Mouse (Mus musculus): ENCODE results near the gene Fbxo3. TPM values are rescaled to one million over a fixed set of nuclear protein-coding genes. Genes with fewer than 3 reads are reported as not detected.
"Not testable (repeated sequence)": the region's sequence is repeated elsewhere in the genome, so short reads cannot be mapped to it uniquely, and the experiment has no call there.

Fbxo3 gene
- polyA plus RNA-seq, 1 experiment from 2014 or later = 59.2 TPM

DNA sequence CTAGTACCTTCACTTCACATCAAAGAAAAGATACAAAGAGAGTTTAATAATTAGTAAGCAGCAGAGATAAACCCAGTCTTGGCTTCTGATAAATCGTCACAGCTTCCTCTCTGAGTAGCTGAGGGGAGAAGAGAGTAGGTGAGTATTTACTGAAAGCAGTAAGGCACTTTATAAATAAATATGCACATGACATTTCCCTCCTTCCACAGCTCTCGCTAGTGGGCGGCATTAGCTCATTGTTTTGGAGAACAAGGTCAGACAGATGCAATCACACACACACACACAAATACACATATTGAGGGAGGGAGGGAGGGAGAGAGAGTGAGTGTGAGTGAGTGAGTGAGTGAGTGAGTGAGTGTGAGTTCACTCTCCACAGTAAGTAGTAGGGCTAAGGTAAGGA lies 8.8 kb downstream of the Fbxo3 start:
- no peak for DNase-seq (ENCODE audit: low spot score)

DNA sequence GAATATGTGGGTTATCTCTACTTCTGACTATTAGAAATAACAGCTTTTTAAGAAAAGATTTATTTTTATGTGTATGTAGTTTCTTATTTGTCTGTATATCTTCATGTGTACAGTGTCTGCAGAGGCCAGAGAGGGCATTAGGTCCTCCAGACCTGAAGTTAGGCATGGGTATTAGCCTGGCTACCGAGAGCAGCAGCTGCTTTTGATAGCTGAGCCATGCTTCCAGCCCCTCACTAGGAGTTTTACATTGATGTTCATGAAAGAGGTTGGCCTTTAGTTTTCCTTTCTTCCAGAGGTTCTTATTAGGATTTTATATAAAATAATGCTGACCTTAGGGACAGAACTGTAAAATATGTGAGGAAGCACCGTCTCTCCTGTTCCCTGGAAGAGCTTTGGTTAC lies 10.7 kb downstream of the Fbxo3 start:
- no peak for DNase-seq (ENCODE audit: low spot score)

DNA sequence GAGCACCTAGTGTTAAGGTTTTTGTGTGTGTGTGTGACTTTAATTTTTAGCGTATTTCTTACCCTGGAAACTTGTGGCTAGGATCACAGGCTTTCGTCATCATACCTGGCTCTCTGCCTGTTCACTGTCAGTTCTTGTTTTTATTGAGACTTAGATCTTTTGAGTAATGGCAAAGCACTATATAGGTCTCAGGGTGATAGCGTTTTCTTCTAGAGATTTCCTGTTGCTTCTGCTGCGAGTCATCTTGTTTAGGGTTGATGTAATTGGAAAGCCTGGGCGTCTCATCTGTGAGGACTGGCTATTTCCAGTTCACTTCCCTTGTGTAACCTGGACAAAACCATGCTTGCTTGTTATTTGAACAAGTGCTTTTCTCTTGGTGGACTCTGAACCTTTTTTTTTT lies 14.1 kb downstream of the Fbxo3 start:
- no peak for DNase-seq (ENCODE audit: low spot score)

- no peak for DNase-seq (ENCODE audit: low spot score)
Measured at GRCm38 (mm10) chr2:104042766-104043165, 15.2 kb downstream of the Fbxo3 start.

DNA sequence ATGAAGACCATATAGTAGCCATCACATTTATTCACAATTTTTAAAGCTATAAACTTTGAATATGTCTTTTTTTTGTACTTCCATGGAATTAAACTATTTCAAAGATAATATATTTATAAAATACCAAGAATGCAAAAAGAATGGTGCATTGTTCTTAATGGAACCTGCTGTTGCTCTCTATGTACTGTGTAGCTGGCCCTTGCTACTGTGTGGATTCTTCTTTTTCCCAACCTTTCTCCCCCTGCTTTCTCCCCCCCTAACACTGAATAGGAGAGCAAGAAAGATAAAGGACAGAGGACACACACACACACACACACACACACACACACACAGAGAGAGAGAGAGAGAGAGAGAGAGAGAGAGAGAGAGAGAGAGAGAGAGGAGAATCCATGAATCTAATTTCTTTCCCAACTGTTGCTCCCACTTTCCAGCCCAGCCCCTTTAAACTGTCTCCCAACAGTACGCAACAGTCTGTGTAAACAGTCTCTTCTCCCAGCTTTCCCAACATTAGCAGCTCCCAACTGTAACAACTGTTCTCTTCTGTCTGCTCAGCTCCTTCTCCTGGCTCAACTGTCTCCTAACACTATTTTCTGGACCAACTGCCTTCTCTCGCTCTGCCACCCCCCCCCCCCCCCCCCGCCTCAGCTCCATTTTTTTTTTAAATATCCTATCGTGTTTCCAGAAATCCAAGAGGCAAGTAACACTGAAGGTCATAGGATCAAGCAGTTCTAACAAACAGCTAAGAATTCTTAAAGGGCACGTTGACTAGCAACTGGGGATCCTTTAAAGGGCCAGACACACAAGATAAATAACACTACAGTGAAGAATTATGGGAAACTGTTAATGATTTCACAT lies 16.3 kb downstream of the Fbxo3 start:
- no peak for DNase-seq (ENCODE audit: low spot score)

- no peak for DNase-seq (ENCODE audit: low spot score)
Measured at GRCm38 (mm10) chr2:104044479-104045080, 17.1 kb downstream of the Fbxo3 start.

GRCm38 (mm10) chr2:104058381-104058780 lies 30.9 kb downstream of the Fbxo3 start:
- DNase-seq (ENCODE audit: low spot score) = no peak

DNA sequence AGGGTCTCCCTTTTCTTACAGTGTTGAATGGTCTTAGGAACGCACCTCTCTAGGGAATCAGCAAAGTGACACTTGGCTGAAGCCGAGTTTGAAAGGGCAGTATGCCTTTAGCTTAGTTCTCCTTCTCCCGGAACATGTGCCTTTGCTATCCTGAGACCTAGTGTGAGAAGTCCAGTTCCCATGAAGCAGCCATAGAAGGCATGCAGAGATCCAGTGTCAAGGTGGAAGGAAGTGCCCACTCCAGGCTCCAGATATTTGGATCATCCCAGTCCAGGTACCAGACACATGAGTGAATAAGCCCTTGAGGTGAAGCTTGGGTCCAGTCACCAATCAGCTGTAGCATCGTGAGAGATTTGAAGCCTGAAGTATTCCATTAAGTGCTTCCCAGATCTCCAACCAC lies 31.4 kb downstream of the Fbxo3 start:
- no peak for DNase-seq (ENCODE audit: low spot score)

- no peak for DNase-seq (ENCODE audit: low spot score)
Measured at GRCm38 (mm10) chr2:104059786-104060185, 32.3 kb downstream of the Fbxo3 start.

DNA sequence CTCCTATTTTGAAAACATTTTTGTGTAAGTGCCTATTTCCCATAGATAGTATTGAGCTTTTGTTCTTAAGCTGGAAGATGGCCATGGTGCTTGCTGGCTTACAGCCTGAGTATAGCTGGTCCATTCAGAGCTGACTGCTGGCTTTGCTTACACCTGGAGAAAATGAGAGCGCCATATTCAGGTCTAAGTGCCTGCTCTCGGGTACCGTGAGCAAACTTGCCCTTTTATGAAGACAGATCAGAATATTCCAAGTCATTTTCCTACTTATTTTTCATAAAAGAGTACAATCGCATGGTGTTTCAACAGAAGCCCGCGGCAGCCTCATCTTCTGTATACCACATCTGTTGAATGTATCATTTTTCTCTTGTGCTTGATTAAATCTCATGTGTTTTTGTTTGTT lies 33.5 kb downstream of the Fbxo3 start:
- DNase-seq (ENCODE audit: low spot score) = no peak

DNA sequence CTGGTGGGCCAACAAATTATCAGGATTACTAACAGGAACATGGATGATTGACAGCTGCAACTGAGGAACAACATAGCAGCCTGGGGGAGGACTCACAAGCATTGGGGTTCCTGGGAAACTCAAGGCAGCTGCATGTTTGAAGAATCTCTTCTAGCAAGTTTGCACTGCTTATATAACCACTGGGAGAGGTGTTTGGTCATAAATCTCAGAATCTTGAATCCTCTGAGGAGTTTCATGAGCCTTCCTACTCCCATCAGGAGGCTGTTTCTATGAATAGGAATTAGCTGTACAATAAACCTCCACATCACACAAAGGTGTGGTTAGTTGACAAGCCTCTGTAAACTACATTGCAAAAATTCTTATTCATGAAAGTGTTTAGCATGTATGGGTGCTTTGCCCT lies 35.1 kb downstream of the Fbxo3 start:
- no peak for DNase-seq (ENCODE audit: low spot score)

- DNase-seq (ENCODE audit: low spot score) = no peak
Measured at GRCm38 (mm10) chr2:104064152-104064551, 36.6 kb downstream of the Fbxo3 start.

- not testable (repeated sequence) for DNase-seq (ENCODE audit: low spot score)
Measured at GRCm38 (mm10) chr2:104065526-104065925, 38.0 kb downstream of the Fbxo3 start, which contains the start of gene Gm10912. Gene Gm10912, plus strand, starts transcription at chr2:104065826.

DNA sequence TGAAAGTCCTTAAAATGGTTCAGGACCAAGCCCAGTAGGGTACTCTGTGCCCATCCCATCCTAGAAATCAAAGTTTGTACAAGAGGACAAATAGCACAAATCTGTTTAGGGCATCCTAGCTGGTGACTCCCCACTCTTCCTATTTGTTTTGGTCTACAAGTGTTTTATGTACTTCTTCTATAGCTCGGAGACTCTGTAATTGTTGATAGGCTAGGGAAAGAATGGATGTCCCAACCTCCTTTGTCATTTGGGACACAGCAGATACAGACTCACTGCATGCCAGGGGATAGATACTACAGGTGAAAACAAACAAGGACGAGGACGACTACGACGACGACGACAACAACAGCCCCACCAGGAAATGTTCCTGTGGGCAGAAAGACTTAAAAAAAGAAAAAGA lies 40.9 kb downstream of the Fbxo3 start, which contains the start of gene Gm10799:
TSS of gene Gm10799 (minus strand) at position 101 of the 400 bp plus-strand sequence.
- DNase-seq (ENCODE audit: low spot score) = not testable (repeated sequence)

DNA sequence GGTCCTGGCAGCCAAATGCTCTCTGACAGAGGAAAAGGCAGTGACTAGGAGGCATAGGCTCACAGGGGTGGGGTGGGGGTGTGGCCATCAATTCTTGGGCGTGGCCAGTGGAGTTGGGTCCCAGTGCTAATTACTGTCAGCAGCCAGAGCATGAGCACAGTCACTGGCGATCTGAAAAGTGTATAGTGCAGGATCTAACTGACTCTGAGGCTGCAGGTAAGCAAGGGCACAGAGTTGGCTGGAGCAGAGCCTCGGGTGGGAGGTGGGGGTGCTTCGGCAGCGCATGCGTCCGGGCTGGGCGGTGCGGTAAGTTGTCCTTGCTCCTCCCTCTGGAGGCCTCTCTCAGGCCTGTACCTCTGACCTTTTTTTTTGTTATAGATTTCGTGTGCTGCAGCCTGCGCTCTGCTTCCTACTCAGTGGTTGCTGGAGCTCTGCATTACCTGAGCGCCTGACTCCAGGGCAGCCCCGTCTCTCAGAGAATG lies 42.2 kb downstream of the Fbxo3 start, which contains the start of gene Cd59b:
TSS of gene Cd59b (plus strand) at position 146 of the 482 bp plus-strand sequence.
- DNase-seq (ENCODE audit: low spot score) = peak; percentile 40

DNA sequence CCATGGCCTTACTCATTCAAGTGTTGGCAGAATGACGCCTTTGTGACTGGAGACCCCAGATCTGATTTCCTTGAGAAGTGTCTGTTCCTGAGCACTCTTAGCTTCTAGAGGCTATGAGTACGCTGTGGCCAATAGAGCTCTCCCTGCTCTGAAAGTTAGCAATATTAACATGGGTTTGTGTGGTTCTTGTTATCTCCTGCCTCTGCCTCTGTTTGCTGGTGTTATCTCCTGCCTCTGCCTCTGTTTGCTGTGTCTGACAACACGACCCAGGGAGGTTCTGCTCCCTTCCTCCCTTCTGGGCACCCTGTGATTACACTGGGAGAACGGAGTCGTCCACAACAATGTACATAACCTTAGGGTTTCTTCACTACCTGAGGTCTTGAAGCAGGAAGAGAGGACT lies 50.8 kb downstream of the Fbxo3 start:
- DNase-seq (ENCODE audit: low spot score) = not testable (repeated sequence)

DNA sequence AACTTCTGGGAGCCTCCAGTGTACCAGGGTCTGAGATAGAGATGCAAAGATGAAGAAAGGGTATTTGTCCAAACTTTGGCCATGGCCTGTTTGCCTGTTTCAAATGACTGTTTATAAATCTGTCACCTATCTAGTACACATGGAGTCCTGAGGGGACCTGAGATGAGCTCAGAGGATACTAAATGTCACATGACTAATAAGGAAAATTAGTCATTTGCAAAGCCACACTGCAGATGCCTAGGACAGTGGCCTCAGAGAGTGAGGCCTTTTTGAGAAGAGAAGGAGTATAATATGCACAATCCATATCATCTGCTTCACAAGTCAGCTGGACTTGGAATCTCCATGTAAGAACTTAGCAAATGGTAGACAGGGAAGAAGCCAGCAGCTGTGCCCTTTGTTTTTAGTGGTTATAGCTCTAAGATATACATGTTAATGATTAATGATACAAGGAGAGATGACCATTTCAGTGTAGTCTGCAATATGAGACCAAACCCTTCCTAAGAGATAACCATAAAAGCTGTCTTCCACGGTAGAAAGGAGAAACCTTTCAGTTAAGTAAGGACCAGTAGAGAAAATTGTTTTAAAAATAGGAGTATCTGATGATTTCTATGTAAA lies 54.0 kb downstream of the Fbxo3 start:
- not testable (repeated sequence) for DNase-seq (ENCODE audit: low spot score)

DNA sequence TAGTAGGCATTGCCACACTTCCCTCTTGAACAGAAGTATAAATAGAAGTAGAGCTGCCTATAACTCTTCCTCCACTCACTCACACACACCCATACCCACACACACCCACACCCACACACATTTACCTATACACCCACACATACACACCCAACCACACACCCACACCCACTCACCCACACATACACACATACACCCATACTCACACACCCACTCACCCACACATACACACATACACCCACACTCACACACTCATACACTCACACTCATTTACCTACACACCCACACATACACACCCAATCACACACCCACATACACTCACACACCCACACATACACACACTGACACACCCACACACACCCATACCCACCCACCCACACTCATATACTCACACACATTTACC lies 55.0 kb downstream of the Fbxo3 start:
- no peak for DNase-seq (ENCODE audit: low spot score)

DNA sequence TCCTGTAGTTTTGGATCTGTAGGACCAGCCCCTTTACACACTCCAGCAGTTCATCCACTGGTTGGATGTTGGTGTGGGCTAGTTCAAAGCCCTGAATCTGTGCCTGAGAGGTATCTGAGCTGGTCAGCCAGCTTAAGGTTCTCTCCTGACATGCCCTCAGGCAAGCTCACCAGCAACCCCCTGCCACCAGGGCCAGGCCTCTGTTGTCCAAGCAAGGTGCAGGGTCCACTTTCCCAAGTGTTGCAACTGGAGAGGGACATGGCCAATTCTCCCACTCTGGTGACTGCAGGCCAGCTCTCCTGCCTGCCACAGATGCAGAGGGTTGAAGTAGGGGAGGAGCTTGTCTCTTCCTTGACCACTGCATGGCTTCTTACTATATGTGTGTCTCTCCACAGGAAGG lies 56.5 kb downstream of the Fbxo3 start:
- not testable (repeated sequence) for DNase-seq (ENCODE audit: low spot score)

DNA sequence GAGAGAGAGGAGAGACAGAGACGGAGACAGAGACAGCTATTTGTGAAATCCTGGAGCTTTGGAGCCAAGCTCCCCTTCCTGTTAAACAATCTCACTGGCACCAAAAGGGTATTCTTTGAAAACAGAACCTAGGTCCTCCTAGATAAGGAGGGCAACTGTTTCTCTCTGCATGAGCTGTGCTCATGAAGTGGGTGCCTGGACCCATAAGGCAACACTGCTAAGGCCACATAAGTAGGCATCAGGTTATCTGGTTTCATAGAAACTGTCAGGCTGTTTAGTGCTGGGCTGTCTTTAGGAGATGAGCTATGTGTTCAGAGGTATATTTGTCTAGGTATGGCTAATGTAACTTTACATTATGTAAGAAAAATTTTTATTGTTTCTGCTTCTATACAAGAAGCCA lies 60.0 kb downstream of the Fbxo3 start:
- not testable (repeated sequence) for DNase-seq (ENCODE audit: low spot score)

GRCm38 (mm10) chr2:104093305-104093704 lies 65.8 kb downstream of the Fbxo3 start:
- DNase-seq (ENCODE audit: low spot score) = no peak

- DNase-seq (ENCODE audit: low spot score) = peak; percentile 66
Measured at GRCm38 (mm10) chr2:104095741-104096213, 68.3 kb downstream of the Fbxo3 start, which contains the start of gene Cd59a. Gene Cd59a, plus strand, starts transcription at chr2:104095801.
